Mouse (Mus musculus): Measurements from ENCODE around the gene Cacng3.

The Cacng3 gene

DNA sequence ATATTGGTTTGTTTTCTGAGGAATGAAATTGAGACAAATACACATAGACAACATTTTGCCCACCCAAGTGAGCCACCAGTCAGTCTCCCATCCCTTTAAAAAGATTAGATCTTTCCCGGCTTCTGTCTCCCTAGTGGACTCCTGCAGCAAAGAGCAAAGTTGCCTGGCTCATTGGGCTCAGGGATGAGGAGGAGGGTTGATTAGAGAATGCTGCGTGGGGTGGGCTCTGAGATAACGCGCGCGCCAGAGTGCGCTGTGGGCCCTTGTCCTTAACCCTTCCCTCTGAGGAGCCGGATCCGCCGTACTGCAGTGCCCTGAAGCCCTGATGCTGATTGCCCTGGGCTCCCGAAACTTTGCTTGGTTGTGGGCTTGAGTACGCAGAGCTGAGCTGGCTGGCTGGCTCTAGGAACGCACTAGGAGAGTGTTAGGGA lies at the start of gene Cacng3:
TSS of gene Cacng3 (plus strand) at position 51 of the 431 bp plus-strand sequence.
- no peak for DNase-seq (ENCODE audit: extremely low read depth, low read depth)

DNA sequence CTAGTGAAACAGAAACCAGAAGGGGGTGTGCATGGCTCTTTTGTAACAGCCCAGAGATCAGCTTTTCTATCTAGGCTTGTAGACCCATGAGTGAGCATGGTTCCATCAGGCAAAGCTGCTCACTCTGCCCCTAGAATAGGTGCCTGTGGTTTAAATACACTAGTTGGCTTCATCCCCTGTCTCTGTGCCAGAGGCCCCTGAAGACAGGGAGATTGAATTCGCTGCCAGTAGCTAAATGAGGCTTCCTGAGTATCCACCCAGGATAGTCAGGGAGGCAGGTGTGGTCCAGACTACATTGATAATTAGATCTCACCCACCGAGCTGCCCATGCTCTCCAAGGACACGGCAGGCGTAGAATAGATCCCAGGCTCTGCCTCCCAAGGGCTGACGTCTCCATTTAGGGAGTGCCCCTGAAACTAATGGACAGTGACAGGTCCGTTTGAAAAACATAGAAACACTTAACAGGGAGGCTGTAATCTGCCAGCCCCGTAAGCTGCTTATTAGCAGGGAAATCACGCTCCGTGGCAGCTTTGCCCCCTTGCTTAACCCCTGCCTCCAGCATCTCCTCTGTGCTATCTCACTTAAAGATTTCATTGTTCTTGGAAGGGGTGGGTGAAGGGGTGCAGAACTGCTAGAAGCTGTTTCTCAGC lies 48.0 kb upstream of the Cacng3 start:
- no peak for DNase-seq (ENCODE audit: extremely low read depth, low read depth)

DNA sequence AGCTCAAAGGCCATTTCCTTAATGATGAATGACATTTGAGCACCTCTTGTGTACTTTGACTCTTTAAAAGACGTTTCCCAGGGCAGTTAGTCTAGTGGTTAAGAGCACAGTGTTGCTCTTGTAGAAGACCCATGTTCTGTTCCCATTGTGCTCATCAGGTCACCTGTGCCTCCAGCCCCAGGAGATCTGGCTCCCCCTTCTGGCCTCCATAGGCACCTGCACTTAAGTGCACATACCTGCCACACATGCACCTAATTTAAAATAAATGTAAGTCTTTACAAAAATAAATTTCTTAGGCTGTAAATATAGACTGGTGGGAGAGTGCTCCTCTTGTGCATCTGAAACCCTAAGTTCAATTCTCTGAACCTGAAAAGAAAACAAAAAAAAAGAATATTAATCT lies 46.5 kb upstream of the Cacng3 start:
- DNase-seq (ENCODE audit: extremely low read depth, low read depth) = no peak

GRCm38 (mm10) chr7:122628050-122628449 lies 42.2 kb upstream of the Cacng3 start:
- no peak for DNase-seq (ENCODE audit: extremely low read depth, low read depth)

DNA sequence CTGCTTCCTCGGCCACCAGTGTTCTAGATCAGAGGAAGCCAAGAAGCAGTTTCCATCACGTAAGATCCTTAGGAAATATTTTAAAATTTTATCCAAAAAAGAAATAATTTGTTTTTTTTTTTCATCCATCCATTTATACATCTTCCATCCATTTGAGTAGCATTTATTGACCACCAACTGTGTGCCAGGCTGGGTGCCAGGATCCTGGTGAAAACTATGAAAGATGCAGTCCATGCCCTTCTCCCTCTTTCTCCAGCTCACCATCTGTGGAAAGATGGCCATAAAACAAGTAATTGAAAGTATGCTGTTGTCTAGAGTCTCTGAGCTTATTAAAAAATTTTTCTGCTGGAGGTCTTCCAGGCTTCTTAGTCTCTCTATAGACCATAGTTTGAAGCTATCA lies 39.9 kb upstream of the Cacng3 start:
- no peak for DNase-seq (ENCODE audit: extremely low read depth, low read depth)

- DNase-seq (ENCODE audit: extremely low read depth, low read depth) = no peak
These were observed 39.1 kb upstream of the Cacng3 start for GRCm38 (mm10) chr7:122631151-122631550.

DNA sequence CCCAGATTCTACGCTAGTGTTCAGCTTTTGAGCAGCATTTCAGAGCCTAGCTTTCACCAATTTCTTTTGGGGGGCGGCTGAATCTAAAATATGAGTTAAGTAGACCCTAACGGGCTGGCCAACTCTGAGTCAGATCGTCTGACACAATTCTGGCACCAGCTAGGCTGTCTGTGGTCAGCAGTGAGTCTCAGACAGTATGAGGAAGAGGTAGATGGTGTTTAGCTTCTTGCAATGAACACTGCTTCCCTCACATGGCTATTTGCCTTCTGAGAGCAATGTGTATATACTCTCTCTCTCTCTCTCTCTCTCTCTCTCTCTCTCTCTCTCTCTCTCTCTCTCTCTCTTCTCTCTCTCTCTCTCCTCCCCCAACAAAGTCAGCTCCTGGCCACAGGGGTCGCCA lies 37.3 kb upstream of the Cacng3 start:
- DNase-seq (ENCODE audit: extremely low read depth, low read depth) = no peak

DNA sequence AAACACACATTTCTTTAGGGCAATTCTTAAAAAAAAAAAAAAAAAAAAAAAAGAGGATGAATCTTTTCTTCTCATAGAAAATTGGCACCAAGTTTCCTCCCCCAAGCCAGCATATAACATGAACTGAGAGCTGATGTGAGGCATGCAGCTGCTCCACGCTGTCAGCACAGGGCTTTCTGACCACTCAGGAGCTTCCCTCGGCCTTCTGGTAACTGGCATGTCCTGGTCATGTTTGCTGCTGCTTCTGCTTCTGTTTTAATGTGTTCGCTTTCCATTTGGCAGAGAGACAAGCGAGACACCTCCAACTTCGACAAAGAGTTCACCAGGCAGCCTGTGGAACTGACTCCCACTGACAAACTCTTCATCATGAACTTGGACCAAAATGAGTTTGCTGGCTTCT lies 36.8 kb upstream of the Cacng3 start:
- no peak for DNase-seq (ENCODE audit: extremely low read depth, low read depth)

DNA sequence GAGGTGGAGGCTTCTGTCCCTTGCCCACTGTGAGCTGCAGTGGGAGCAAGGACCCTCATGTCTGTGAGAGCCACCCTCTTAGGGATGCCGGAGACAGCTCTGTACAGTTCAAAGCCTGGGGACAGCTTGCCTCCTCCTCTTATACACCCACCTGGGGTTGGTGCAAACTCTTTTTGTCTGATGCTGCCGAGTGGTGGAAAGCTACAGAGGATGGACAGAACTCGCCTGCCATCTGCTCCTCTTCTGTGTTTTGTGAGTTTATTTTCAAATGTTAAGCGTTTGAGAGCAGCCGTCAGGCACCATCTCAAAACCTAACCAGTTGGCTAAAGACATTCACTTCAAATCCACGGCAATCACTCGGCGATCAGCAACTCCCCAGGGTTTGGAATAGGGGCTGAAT lies 26.6 kb upstream of the Cacng3 start:
- DNase-seq (ENCODE audit: extremely low read depth, low read depth) = no peak

DNA sequence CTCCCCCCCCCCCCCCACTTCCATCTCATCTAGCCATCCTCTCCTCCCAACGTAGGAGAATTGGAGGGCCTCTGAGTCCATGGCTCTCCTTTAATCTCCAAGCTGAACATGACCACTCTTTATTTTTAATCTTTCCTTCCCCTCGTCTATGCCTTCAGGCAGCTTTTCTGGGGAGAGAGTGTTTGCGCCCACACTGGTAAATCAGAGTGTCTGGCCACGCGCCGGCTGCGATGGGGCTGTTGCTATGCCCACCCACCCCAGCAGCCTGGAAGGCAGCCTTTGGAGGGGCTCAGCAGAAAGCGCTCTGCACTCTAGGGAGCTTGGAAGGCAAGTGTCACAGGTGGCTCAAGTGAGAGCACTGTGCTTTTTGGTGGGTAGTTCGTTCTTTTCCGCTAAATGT lies 21.0 kb upstream of the Cacng3 start:
- DNase-seq (ENCODE audit: extremely low read depth, low read depth) = no peak

- no peak for DNase-seq (ENCODE audit: extremely low read depth, low read depth)
These were observed 17.8 kb upstream of the Cacng3 start for GRCm38 (mm10) chr7:122652523-122652922.

DNA sequence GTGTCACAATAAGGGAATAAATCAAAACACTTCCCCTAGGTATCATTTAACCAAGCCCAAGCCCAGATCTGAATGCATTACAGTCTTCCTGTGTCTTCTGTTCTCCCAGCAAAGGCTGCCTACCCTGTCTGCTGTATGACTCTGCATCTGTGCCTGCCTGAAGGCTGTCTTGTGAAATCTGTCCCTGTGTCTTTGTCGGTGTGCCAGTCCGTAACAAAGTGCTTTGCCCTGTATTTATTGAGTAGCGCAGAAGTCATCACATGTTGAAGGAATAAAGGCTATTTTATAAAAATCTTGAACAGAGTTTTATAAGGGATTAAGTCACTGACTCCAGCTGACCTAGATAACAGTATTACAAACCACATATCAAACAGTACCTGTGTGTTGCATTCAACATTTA lies 13.6 kb upstream of the Cacng3 start:
- DNase-seq (ENCODE audit: extremely low read depth, low read depth) = no peak

DNA sequence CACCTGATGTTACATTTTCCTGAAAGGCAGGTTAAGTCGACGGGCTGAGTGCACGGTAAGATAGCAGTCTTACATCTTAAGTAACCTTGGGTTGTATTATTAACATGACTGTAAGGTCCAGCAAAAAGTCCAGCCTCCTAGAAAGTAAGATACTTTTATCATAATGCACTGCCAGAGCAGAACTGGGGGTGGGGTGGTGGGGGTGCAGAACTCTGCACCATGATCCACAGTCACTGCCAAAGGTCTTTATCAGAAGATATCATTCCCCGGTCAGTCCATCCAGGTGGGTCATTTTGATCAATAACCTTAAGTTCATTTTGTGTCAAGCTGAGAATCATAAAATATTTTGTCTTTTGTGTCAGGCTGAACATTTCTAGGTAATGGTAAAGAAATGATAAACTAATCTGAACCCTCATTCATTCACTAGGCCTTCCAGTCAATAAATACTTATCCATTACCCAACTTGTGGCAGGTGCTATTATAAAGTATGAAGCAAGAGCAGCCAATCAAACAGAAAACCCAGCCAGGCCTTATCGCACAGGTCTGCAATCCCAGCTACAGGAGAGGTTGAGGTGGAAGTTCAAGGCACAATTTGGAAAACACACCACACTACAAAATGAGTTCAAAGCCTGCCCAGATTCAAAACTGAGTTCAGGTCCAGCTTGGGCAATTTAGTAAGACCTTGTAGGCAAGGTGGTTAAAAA lies 12.7 kb upstream of the Cacng3 start:
- no peak for DNase-seq (ENCODE audit: extremely low read depth, low read depth)

DNA sequence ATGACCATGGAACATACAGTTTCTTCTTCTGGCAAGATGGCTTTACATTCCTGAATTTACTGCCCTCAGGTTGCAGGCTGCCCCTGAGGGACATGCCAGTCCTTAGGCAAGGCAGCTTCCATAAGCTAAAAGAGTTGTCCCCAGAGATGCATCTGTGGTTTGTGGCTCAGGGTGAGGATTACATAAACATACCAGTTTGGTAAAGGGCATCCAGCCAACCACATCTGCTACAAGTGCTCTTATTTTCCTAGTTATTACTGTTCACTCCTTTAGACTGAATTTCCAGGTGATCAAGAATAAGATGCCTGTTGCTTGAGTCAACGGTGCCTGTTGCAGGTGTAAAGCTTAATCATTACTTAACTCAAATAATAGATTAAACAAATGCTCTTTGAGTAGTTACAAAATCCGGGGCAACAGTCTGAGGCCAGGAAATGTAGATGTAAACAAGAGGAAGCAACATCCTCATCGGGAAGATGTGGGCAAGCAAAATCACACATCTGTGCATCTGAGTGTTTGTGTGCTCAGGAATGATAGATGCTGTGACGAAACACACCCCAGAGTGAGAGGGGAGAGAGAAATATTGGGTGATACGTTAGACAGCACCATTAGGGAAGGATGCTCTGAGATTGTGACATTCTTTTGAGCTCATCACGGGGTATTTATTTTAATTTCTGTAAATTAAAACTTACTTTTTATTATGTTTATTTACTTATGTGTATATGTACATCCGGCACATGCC lies 4.8 kb upstream of the Cacng3 start:
- no peak for DNase-seq (ENCODE audit: extremely low read depth, low read depth)

GRCm38 (mm10) chr7:122667903-122668302 lies 2.4 kb upstream of the Cacng3 start:
- no peak for DNase-seq (ENCODE audit: extremely low read depth, low read depth)

GRCm38 (mm10) chr7:122670873-122671641 lies 765 bp downstream of the Cacng3 start:
- DNase-seq (ENCODE audit: extremely low read depth, low read depth) = no peak

DNA sequence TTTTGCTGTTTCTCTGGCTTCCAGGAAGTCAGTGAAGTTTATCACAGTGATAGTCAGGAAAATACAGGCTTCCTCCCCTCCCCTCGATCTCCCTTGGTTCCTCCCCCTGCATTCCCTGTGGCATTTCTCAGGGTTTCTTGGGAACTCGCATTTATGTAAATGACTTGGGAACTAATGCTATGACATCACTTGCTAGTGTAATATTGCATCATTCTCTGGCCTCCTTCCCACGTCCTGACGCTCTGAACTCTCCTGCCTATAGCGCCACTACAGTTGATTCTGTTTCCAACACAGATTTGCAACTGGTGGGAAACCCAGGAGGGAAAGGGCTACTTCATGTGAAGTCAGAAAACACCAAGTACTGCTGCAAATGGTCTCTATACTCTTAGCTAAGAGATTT lies 2.7 kb downstream of the Cacng3 start:
- DNase-seq (ENCODE audit: extremely low read depth, low read depth) = no peak

- DNase-seq (ENCODE audit: extremely low read depth, low read depth) = no peak
These were observed 4.9 kb downstream of the Cacng3 start for GRCm38 (mm10) chr7:122675207-122675606.

DNA sequence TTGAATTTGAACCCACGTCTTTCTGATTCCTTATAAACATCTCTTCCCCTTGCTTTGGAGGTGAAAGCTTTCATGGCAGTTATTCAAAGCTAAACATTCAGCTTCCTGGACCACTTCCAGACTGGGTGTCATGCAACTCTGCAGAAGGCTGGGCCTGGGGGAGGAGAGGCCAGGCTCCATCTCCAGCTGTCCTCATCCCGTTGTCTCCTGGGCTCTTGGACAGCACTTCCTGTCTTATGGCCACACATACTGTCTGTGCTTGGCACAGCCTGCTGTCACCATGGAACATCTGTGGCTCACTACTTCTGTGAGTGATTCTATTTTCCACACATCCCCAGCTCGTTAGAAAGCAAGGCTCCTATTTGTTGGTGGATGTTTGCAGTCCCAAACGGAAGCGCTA lies 31.5 kb downstream of the Cacng3 start:
- no peak for DNase-seq (ENCODE audit: extremely low read depth, low read depth)

GRCm38 (mm10) chr7:122702443-122702842 lies 32.2 kb downstream of the Cacng3 start:
- DNase-seq (ENCODE audit: extremely low read depth, low read depth) = no peak

GRCm38 (mm10) chr7:122706736-122707135 lies 36.4 kb downstream of the Cacng3 start:
- DNase-seq (ENCODE audit: extremely low read depth, low read depth) = no peak

- DNase-seq (ENCODE audit: extremely low read depth, low read depth) = no peak
These were observed 46.0 kb downstream of the Cacng3 start for GRCm38 (mm10) chr7:122716299-122716698.
